Mouse (Mus musculus): ENCODE results near the gene Camta1.

The Camta1 gene

DNA sequence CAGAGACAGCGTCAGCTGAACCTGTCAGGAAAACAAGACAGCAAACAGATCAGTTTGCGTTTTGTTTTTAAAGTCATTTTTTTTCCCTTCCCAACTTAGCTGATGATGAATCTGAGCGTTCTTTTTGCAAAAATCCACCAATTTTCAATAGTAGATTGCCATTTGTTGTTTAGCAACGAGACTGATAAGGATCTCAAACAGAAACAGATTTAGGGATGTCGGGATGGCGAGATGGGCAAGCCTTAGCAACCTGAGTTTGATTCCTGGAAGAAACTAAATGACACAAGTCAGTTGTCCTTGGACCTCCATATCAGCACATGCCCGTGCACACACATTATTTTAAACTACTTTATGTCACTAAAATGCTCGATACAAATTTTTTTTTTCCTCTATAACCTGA, 989.0 kb downstream of the Camta1 start:
- no peak for DNase-seq

DNA sequence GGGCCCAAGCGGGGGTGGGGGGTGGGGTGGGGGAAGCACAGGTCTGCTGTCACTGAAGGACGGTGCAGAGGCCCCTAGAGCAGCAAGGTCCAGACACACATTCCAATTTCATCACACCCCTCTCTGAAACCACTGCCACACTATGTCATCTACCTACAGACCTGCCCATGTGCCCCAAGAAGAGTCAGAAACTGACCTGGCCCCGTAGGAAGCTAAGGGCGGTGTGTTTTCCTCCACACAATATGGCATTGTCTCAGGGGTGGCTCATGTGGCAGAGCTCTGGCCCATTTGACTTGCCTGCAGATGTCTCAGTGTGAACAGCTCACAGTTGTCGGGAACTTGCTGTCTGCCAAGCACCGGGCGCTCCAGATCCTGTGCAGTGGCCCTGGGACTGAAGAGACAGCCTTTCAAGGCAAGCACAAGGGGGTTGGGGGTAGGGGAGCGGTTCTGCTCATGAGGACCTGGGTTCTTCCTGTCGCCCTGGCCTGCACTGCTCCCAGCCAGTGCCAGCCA, 989.5 kb downstream of the Camta1 start:
- DNase-seq, result no peak

GRCm38 (mm10) chr4:150871392-150872138, 990.1 kb downstream of the Camta1 start:
- DNase-seq, result no peak

- no peak for DNase-seq
These were observed 990.7 kb downstream of the Camta1 start for GRCm38 (mm10) chr4:150870963-150871391.

- no peak for DNase-seq
These were observed 992.1 kb downstream of the Camta1 start for GRCm38 (mm10) chr4:150869276-150870197.

DNA sequence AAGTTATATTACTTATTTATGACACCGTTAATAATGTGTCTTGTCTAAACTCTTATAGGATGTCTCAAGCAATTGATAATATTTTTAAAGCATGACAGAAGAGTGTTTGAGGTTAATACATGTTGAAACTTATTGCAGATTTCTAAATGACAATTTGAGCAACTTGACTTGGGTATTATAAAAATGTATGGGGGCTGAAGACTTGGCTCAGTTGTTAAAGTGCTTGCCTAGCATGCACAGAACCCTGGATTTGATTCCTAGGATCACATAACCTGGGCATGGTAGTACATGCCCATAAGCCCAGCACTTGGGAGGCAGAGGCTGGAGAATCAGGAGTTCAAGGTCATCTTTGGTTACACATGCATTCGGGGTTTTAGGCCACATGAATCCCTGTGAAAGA, 992.8 kb downstream of the Camta1 start:
- DNase-seq, result no peak

GRCm38 (mm10) chr4:150868161-150868560, 993.5 kb downstream of the Camta1 start:
- no peak for DNase-seq

All from thymus, postnatal 36 days (tissue).